Mouse (Mus musculus): ENCODE measurements at regions not wholly inside any gene's neighbourhood (a gene's known extent, or its start where the extent isn't known, plus 50 kb on each side); places are given as distances from the start of the nearest gene placed in this dataset.
A peak's percentile ranks its signal among the peaks of the same experiment; 100 is the strongest.

- ATAC-seq (replicated peaks; ENCODE audit: low FRiP score), result no peak
Observed at GRCm38 (mm10) chr13:111966627-111967026, 157.8 kb upstream of the Map3k1 start.

GRCm38 (mm10) chr13:111968197-111968596, 159.4 kb upstream of the Map3k1 start:
- H3K27ac ChIP-seq (ENCODE audit: low read depth, low read length), result no peak overlapping the region
- H3K4me3 ChIP-seq (ENCODE audit: low read depth, low read length), result no peak overlapping the region
- H3K27me3 ChIP-seq (ENCODE audit: control insufficient read depth, insufficient read depth, low read length), result no peaks in the 10 kb centered on the region
- ATAC-seq (replicated peaks; ENCODE audit: low FRiP score) (no peak), DNase-seq (ENCODE audit: low spot score) (no peak)
- no peak overlapping the region for H3K9ac ChIP-seq (ENCODE audit: low read length)
- no peaks in the 10 kb centered on the region; the same call in 1 of the 2 replicates for H3K4me1 ChIP-seq (replicated peaks; ENCODE audit: control insufficient read depth, insufficient read depth, low read length)
- 83% methylated on average over 7 of the region's 7 CpGs for WGBS
- no peak overlapping the region for H3K4me2 ChIP-seq (ENCODE audit: low read depth, low read length, severe bottlenecking)
- no peaks in the 10 kb centered on the region for H3K36me3 ChIP-seq (ENCODE audit: control insufficient read depth, insufficient read depth, low read length)
- no peaks in the 10 kb centered on the region for H3K9me3 ChIP-seq (ENCODE audit: control insufficient read depth, low read length)

More at GRCm38 (mm10) chr13:111966627-111967026, 157.8 kb upstream of the Map3k1 start:
- Histone ChIP-seq H3K27ac (ENCODE audit: low read depth, low read length) (no peak overlapping the region), H3K27me3 (ENCODE audit: control insufficient read depth, insufficient read depth, low read length) (no peaks in the 10 kb centered on the region), H3K4me2 (ENCODE audit: low read depth, low read length, severe bottlenecking) (no peak overlapping the region), H3K9me3 (ENCODE audit: control insufficient read depth, low read length) (no peaks in the 10 kb centered on the region), H3K36me3 (ENCODE audit: control insufficient read depth, insufficient read depth, low read length) (no peaks in the 10 kb centered on the region), H3K4me3 (ENCODE audit: low read depth, low read length) (no peak overlapping the region), H3K9ac (ENCODE audit: low read length) (no peak overlapping the region), H3K4me1 (replicated peaks; ENCODE audit: control insufficient read depth, insufficient read depth, low read length) (no peaks in the 10 kb centered on the region; the same call in 1 of the 2 replicates)
- no peak for DNase-seq (ENCODE audit: low spot score)
- WGBS, result 54% methylated on average over 3 of the region's 3 CpGs

- no peak overlapping the region for H3K4me3 ChIP-seq (ENCODE audit: low read depth, low read length)
- ATAC-seq (replicated peaks; ENCODE audit: low FRiP score) (no peak), DNase-seq (ENCODE audit: low spot score) (no peak)
- H3K4me1 ChIP-seq (replicated peaks; ENCODE audit: control insufficient read depth, insufficient read depth, low read length), result peaks cover 7% of the 10 kb centered on the region
- no peaks in the 10 kb centered on the region for H3K9me3 ChIP-seq (ENCODE audit: control insufficient read depth, low read length)
- 73% methylated on average over 4 of the region's 4 CpGs for WGBS
- no peak overlapping the region for H3K9ac ChIP-seq (ENCODE audit: low read length)
- no peak overlapping the region for H3K27ac ChIP-seq (ENCODE audit: low read depth, low read length)
- no peak overlapping the region for H3K4me2 ChIP-seq (ENCODE audit: low read depth, low read length, severe bottlenecking)
- H3K27me3 ChIP-seq (ENCODE audit: control insufficient read depth, insufficient read depth, low read length), result no peaks in the 10 kb centered on the region
- H3K36me3 ChIP-seq (ENCODE audit: control insufficient read depth, insufficient read depth, low read length), result no peaks in the 10 kb centered on the region
Observed at GRCm38 (mm10) chr13:111974282-111974681, 165.5 kb upstream of the Map3k1 start.

- ATAC-seq (replicated peaks; ENCODE audit: low FRiP score), result no peak
- Histone ChIP-seq H3K4me1 (replicated peaks; ENCODE audit: control insufficient read depth, insufficient read depth, low read length) (peaks cover 13% of the 10 kb centered on the region), H3K4me2 (ENCODE audit: low read depth, low read length, severe bottlenecking) (no peak overlapping the region), H3K9ac (ENCODE audit: low read length) (no peak overlapping the region), H3K27me3 (ENCODE audit: control insufficient read depth, insufficient read depth, low read length) (no peaks in the 10 kb centered on the region), H3K4me3 (ENCODE audit: low read depth, low read length) (no peak overlapping the region), H3K36me3 (ENCODE audit: control insufficient read depth, insufficient read depth, low read length) (no peaks in the 10 kb centered on the region), H3K9me3 (ENCODE audit: control insufficient read depth, low read length) (no peaks in the 10 kb centered on the region), H3K27ac (ENCODE audit: low read depth, low read length) (no peak overlapping the region)
- DNase-seq (ENCODE audit: low spot score), result no peak
- WGBS, result 88% methylated on average over 3 of the region's 3 CpGs
Observed at GRCm38 (mm10) chr13:111975549-111975948, 166.8 kb upstream of the Map3k1 start.

- 88% methylated on average over 31 of the region's 31 CpGs for WGBS
- ATAC-seq (replicated peaks; ENCODE audit: low FRiP score), result 0 out of 2 replicates have a peak, but pooled peaks have one; percentile 14
- Histone ChIP-seq H3K27me3 (ENCODE audit: control insufficient read depth, insufficient read depth, low read length) (no peaks in the 10 kb centered on the region), H3K27ac (ENCODE audit: low read depth, low read length) (no peak overlapping the region), H3K4me1 (replicated peaks; ENCODE audit: control insufficient read depth, insufficient read depth, low read length) (peaks cover 13% of the 10 kb centered on the region), H3K4me2 (ENCODE audit: low read depth, low read length, severe bottlenecking) (no peak overlapping the region), H3K4me3 (ENCODE audit: low read depth, low read length) (no peak overlapping the region), H3K36me3 (ENCODE audit: control insufficient read depth, insufficient read depth, low read length) (no peaks in the 10 kb centered on the region), H3K9me3 (ENCODE audit: control insufficient read depth, low read length) (no peaks in the 10 kb centered on the region), H3K9ac (ENCODE audit: low read length) (no peak overlapping the region)
- DNase-seq (ENCODE audit: low spot score), result no peak
Observed at GRCm38 (mm10) chr13:111977769-111978674, 169.2 kb upstream of the Map3k1 start.

GRCm38 (mm10) chr13:111978675-111979020, 169.9 kb upstream of the Map3k1 start:
- H3K4me1 ChIP-seq (replicated peaks; ENCODE audit: control insufficient read depth, insufficient read depth, low read length), result peaks cover 13% of the 10 kb centered on the region
- no peak for DNase-seq (ENCODE audit: low spot score)
- ATAC-seq (replicated peaks; ENCODE audit: low FRiP score), result no peak
- no peak overlapping the region for H3K4me2 ChIP-seq (ENCODE audit: low read depth, low read length, severe bottlenecking)
- no peaks in the 10 kb centered on the region for H3K27me3 ChIP-seq (ENCODE audit: control insufficient read depth, insufficient read depth, low read length)
- no peaks in the 10 kb centered on the region for H3K36me3 ChIP-seq (ENCODE audit: control insufficient read depth, insufficient read depth, low read length)
- H3K9me3 ChIP-seq (ENCODE audit: control insufficient read depth, low read length), result no peaks in the 10 kb centered on the region
- no peak overlapping the region for H3K27ac ChIP-seq (ENCODE audit: low read depth, low read length)
- H3K4me3 ChIP-seq (ENCODE audit: low read depth, low read length), result no peak overlapping the region
- H3K9ac ChIP-seq (ENCODE audit: low read length), result no peak overlapping the region
- 77% methylated on average over 5 of the region's 5 CpGs for WGBS

- H3K36me3 ChIP-seq (ENCODE audit: control insufficient read depth, insufficient read depth, low read length), result no peaks in the 10 kb centered on the region
- WGBS, result 35% methylated on average over 17 of the region's 17 CpGs
- no peaks in the 10 kb centered on the region for H3K9me3 ChIP-seq (ENCODE audit: control insufficient read depth, low read length)
- peaks cover 13% of the 10 kb centered on the region for H3K4me1 ChIP-seq (replicated peaks; ENCODE audit: control insufficient read depth, insufficient read depth, low read length)
- peak overlapping the region; percentile 18; the same call in 1 of the 2 replicates for H3K4me2 ChIP-seq (ENCODE audit: low read depth, low read length, severe bottlenecking)
- DNase-seq (ENCODE audit: low spot score) (no peak), ATAC-seq (replicated peaks; ENCODE audit: low FRiP score) (peak; percentile 68)
- no peaks in the 10 kb centered on the region for H3K27me3 ChIP-seq (ENCODE audit: control insufficient read depth, insufficient read depth, low read length)
- H3K4me3 ChIP-seq (ENCODE audit: low read depth, low read length), result no peak overlapping the region
- no peak overlapping the region for H3K27ac ChIP-seq (ENCODE audit: low read depth, low read length)
- H3K9ac ChIP-seq (ENCODE audit: low read length), result no peak overlapping the region
Observed at GRCm38 (mm10) chr13:111979428-111980204, 170.8 kb upstream of the Map3k1 start.

- H3K27ac ChIP-seq (ENCODE audit: low read depth, low read length), result no peak overlapping the region
- H3K4me3 ChIP-seq (ENCODE audit: low read depth, low read length), result no peak overlapping the region
- H3K4me1 ChIP-seq (replicated peaks; ENCODE audit: control insufficient read depth, insufficient read depth, low read length), result peaks cover 13% of the 10 kb centered on the region
- no peaks in the 10 kb centered on the region for H3K9me3 ChIP-seq (ENCODE audit: control insufficient read depth, low read length)
- no peaks in the 10 kb centered on the region for H3K36me3 ChIP-seq (ENCODE audit: control insufficient read depth, insufficient read depth, low read length)
- H3K4me2 ChIP-seq (ENCODE audit: low read depth, low read length, severe bottlenecking), result peak overlapping the region; percentile 15; the same call in 1 of the 2 replicates
- WGBS, result 73% methylated on average over 12 of the region's 12 CpGs
- ATAC-seq (replicated peaks; ENCODE audit: low FRiP score) (no peak), DNase-seq (ENCODE audit: low spot score) (no peak)
- no peaks in the 10 kb centered on the region for H3K27me3 ChIP-seq (ENCODE audit: control insufficient read depth, insufficient read depth, low read length)
- no peak overlapping the region for H3K9ac ChIP-seq (ENCODE audit: low read length)
Observed at GRCm38 (mm10) chr13:111980205-111980595, 171.4 kb upstream of the Map3k1 start.
